Mouse (Mus musculus) embryonic fibroblast, embryonic 13.5 days (primary cell): ENCODE measurements around the gene Tmcc3.

Experiments used
- CTCF ChIP-seq: IDR thresholded peaks from 2 replicates; pipeline ENCODE4 v1.5.1; 2011; ENCODE audit warnings: mild to moderate bottlenecking, control low read depth, low read length, moderate library complexity, borderline replicate concordance; ENCODE audit not compliant: insufficient read depth
- POLR2A ChIP-seq: IDR thresholded peaks from 2 replicates; pipeline ENCODE4 v1.6.1; 2011; ENCODE audit warnings: low read depth, mild to moderate bottlenecking, control low read depth, low read length, moderate library complexity

GRCm38 (mm10) chr10:94343581-94343980 is 31.8 kb downstream of the Tmcc3 start:
- TF ChIP-seq CTCF: no peak
- TF ChIP-seq POLR2A: no peak
